Mouse (Mus musculus): ENCODE results near the gene Wdr59. TPM values are rescaled to one million over a fixed set of nuclear protein-coding genes. Genes with fewer than 3 reads are reported as not detected.

Gene Wdr59
- polyA plus RNA-seq, 1 experiment from 2014 or later = 4.4 TPM

DNA sequence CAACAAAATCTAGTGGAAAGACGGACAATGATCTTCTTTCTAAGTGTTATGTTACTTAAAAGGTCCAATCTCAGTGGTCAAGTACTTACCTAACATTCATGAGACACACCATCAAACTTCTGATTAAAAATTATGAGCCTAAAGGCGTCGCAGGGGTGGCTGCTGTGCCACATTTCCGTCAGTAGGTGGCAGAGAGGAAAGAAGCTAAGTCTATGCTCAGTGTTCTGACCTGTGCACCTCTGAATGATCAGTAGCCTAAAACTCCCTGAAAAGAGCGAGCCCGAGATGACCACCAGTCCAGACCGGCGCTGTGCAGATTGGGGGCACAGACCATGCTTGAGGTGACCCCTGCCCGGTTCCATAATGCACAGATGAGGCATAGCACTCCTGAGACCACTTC, 103.3 kb downstream of the Wdr59 start:
- DNase-seq (peak; percentile 70), ATAC-seq (ENCODE audit: insufficient read depth) (no peak)
- no peak overlapping the region for H3K4me2 ChIP-seq
- no peak overlapping the region for H3K9ac ChIP-seq
- H3K4me1 ChIP-seq (ENCODE audit: insufficient read depth) = no peaks in the 10 kb centered on the region
- no peak overlapping the region for H3K4me3 ChIP-seq (ENCODE audit: low read depth, low read length)
- no peaks in the 10 kb centered on the region for H3K36me3 ChIP-seq (ENCODE audit: insufficient read depth)
- peak; percentile 74 for TF ChIP-seq CTCF (IDR thresholded peaks at IDR 0.05; ENCODE audit: low read depth)
- no peak overlapping the region for H3K27ac ChIP-seq (ENCODE audit: low read depth)
- WGBS = 36% methylated on average over 9 of the region's 9 CpGs
- H3K9me3 ChIP-seq (ENCODE audit: low read depth, low read length) = no peaks in the 10 kb centered on the region
- H3K27me3 ChIP-seq (ENCODE audit: insufficient read depth, low read length) = no peaks in the 10 kb centered on the region

DNA sequence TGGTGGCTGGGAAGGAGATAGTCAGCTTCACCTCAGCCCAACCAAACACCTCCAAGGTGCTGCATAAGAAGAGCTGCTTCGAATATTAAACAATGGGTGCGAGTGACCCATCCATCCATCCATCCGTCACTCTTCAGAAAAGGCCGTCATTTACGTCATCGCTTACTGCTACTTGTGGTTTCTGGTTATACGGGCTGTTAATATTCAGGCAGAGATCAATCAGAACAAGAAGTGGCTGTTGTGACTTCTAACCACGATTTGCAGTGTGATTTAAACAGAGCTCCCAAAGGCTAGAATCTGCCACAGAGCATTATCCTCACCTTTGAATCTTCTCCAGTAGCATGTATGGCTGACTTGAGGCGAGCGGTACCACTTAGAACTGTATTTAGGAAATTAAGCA, 104.7 kb downstream of the Wdr59 start:
- TF ChIP-seq CTCF (IDR thresholded peaks at IDR 0.05; ENCODE audit: low read depth) = no peak
- Histone ChIP-seq H3K4me1 (ENCODE audit: insufficient read depth) (no peaks in the 10 kb centered on the region), H3K9me3 (ENCODE audit: low read depth, low read length) (no peaks in the 10 kb centered on the region), H3K36me3 (ENCODE audit: insufficient read depth) (no peaks in the 10 kb centered on the region), H3K27me3 (ENCODE audit: insufficient read depth, low read length) (no peaks in the 10 kb centered on the region), H3K4me2 (no peak overlapping the region), H3K4me3 (ENCODE audit: low read depth, low read length) (no peak overlapping the region), H3K27ac (ENCODE audit: low read depth) (no peak overlapping the region), H3K9ac (no peak overlapping the region)
- ATAC-seq (ENCODE audit: insufficient read depth) (no peak), DNase-seq (no peak)
- 72% methylated on average over 10 of the region's 10 CpGs for WGBS

DNA sequence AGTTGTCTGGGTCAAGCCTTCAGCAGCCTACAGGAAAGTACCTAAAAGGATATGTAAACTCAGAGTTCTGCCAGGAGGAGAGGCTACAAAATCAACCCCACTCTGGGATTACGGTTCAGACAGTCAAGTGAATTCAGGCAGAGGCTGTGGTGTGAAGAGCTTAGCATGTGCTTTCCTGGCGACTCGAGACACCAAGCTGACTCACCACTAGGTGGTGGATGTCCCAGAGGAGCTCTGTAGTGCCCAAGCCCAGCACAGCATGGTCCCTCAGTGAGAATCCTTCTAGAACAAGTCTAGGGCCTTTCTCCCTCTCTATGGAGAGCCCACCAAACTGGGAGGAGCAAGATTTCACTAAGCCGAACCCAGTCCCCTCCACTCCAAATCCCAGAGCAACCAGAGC, 118.5 kb downstream of the Wdr59 start:
- H3K36me3 ChIP-seq (ENCODE audit: insufficient read depth) = no peaks in the 10 kb centered on the region
- H3K27me3 ChIP-seq (ENCODE audit: insufficient read depth, low read length) = no peaks in the 10 kb centered on the region
- peak; percentile 27 for DNase-seq
- H3K9ac ChIP-seq = no peak overlapping the region
- H3K4me3 ChIP-seq (ENCODE audit: low read depth, low read length) = no peak overlapping the region
- WGBS = 36% methylated on average over 4 of the region's 4 CpGs
- peak; percentile 56 for TF ChIP-seq CTCF (IDR thresholded peaks at IDR 0.05; ENCODE audit: low read depth)
- no peak overlapping the region for H3K4me2 ChIP-seq
- no peaks in the 10 kb centered on the region for H3K4me1 ChIP-seq (ENCODE audit: insufficient read depth)
- H3K27ac ChIP-seq (ENCODE audit: low read depth) = no peak overlapping the region
- no peaks in the 10 kb centered on the region for H3K9me3 ChIP-seq (ENCODE audit: low read depth, low read length)
- ATAC-seq (ENCODE audit: insufficient read depth) = no peak

Small RNA genes lying within 50 kb of the gene (microRNA-seq; reads per million reads assigned to microRNA genes)
- gene Mir1957b (ENCODE audit: borderline number of aligned reads) = not detected

Other genes starting within 250 kb of the Wdr59 start
- gene Rfwd3, start 221.9 kb downstream of the Wdr59 start, polyA plus RNA-seq (2014; fragmentation: Nextera tagmentation; extraction: Ambion mirVana) = 76.7 and 82.6 TPM in 2 replicates
- gene Mlkl, start 183.9 kb downstream of the Wdr59 start, polyA plus RNA-seq (2014; fragmentation: Nextera tagmentation; extraction: Ambion mirVana) = 3.2 and 3.6 TPM in 2 replicates
- 0.07 TPM in 1 of 2 replicates, not detected in the other for gene Fa2h, start 128.3 kb downstream of the Wdr59 start, polyA plus RNA-seq (2014; fragmentation: Nextera tagmentation; extraction: Ambion mirVana)
- 39.4 and 51.6 TPM in 2 replicates for gene Znrf1, start 14.0 kb upstream of the Wdr59 start, polyA plus RNA-seq (2014; fragmentation: Nextera tagmentation; extraction: Ambion mirVana)
- 0.30 TPM in 2 replicates for gene Ldhd, start 108.3 kb upstream of the Wdr59 start, polyA plus RNA-seq (2014; fragmentation: Nextera tagmentation; extraction: Ambion mirVana)
- 22.0 and 22.5 TPM in 2 replicates for gene Zfp1, start 121.3 kb upstream of the Wdr59 start, polyA plus RNA-seq (2014; fragmentation: Nextera tagmentation; extraction: Ambion mirVana)
- not detected in 2 replicates for gene Ctrb1, start 168.9 kb upstream of the Wdr59 start, polyA plus RNA-seq (2014; fragmentation: Nextera tagmentation; extraction: Ambion mirVana)
- 54.5 and 56.3 TPM in 2 replicates for gene Bcar1, start 221.7 kb upstream of the Wdr59 start, polyA plus RNA-seq (2014; fragmentation: Nextera tagmentation; extraction: Ambion mirVana)